Comparison of ENCODE assay signal across 34 mouse cellular contexts in the genomic region with DNA sequence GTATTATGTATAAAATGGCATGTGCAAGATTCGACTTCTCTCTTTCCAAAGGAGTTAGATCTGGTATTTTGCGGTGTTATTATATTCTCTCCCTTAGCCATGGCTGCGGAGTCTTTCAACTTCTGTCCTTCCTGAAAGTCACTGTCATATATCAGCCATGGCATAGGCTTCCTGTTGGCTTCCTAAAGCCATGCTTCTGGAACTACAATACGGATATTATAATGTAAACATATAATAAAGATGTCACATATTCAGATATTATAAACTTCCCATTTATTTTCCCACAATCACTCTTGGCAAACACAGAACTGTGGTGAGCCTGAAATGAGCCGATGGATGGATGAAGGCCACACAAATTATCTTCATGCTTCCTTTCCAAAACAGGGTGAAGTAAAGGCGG.
"Had no signal": no experiment of that assay in that cellular context is flagged by ENCODE, and none has a peak within 500 bp of the region (broad histone marks: within the 10 kb centered on the region; RNA-seq: fewer than 3 reads in every experiment).

No protein-coding gene starts in this region.

- H3K9me3 ChIP-seq: heart, embryonic 10.5 days; heart, embryonic 12.5 days; heart, embryonic 13.5 days; heart, embryonic 15.5 days; hindbrain, embryonic 10.5 days; hindbrain, embryonic 12.5 days; hindbrain, embryonic 13.5 days; hindbrain, embryonic 15.5 days; intestine, embryonic 15.5 days; kidney, embryonic 15.5 days had no signal

- H3K27ac ChIP-seq: heart, adult 2 months; heart, embryonic 10.5 days; heart, embryonic 13.5 days; heart, embryonic 15.5 days; hindbrain, embryonic 10.5 days; hindbrain, embryonic 12.5 days; hindbrain, embryonic 13.5 days; hindbrain, embryonic 14.5 days; hindbrain, embryonic 15.5 days; hindbrain, postnatal 0 days; intestine, embryonic 15.5 days; kidney, embryonic 15.5 days; layer of hippocampus, adult 2 months; left cerebral cortex, adult 2 months had no signal

- H3K4me2 ChIP-seq: heart, embryonic 11.5 days; heart, embryonic 12.5 days; heart, embryonic 13.5 days; heart, embryonic 15.5 days; hindbrain, embryonic 12.5 days; hindbrain, embryonic 13.5 days; hindbrain, embryonic 14.5 days; hindbrain, embryonic 15.5 days; intestine, embryonic 15.5 days; kidney, embryonic 15.5 days had no signal

- H3K36me3 ChIP-seq: heart, embryonic 10.5 days; heart, embryonic 12.5 days; heart, embryonic 13.5 days; heart, embryonic 15.5 days; hindbrain, embryonic 10.5 days; hindbrain, embryonic 12.5 days; hindbrain, embryonic 13.5 days; hindbrain, embryonic 15.5 days; intestine, embryonic 15.5 days; kidney, embryonic 15.5 days had no signal

- H3K4me3 ChIP-seq: heart, adult 2 months; heart, embryonic 10.5 days; heart, embryonic 12.5 days; heart, embryonic 13.5 days; heart, embryonic 15.5 days; hindbrain, embryonic 10.5 days; hindbrain, embryonic 12.5 days; hindbrain, embryonic 13.5 days; hindbrain, embryonic 15.5 days; intestine, embryonic 15.5 days; kidney, embryonic 15.5 days; layer of hippocampus, adult 2 months; left cerebral cortex, adult 2 months had no signal

- DNase-seq: heart, adult 2 months; heart, postnatal 10 days; heart, postnatal 14 days; heart, postnatal 36 days; heart, postnatal 4 days; kidney, adult 11 months; kidney, adult 18-20 months; kidney, adult 8-10 months; kidney, postnatal 10 days; kidney, postnatal 14 days; kidney, postnatal 25 days; kidney, postnatal 36 days; kidney, postnatal 4 days; layer of hippocampus, adult 9-11 months; layer of hippocampus, postnatal 36 days had no signal

- H3K4me1 ChIP-seq: heart, embryonic 10.5 days; heart, embryonic 12.5 days; heart, embryonic 13.5 days; heart, embryonic 15.5 days; hindbrain, embryonic 10.5 days; hindbrain, embryonic 12.5 days; hindbrain, embryonic 13.5 days; hindbrain, embryonic 15.5 days; intestine, embryonic 15.5 days; kidney, embryonic 15.5 days had no signal

- H3K9ac ChIP-seq: heart, embryonic 12.5 days; heart, embryonic 13.5 days; heart, embryonic 15.5 days; hindbrain, embryonic 12.5 days; hindbrain, embryonic 13.5 days; hindbrain, embryonic 14.5 days; hindbrain, embryonic 15.5 days; intestine, embryonic 15.5 days; kidney, embryonic 15.5 days had no signal

- H3K27me3 ChIP-seq: heart, embryonic 12.5 days; heart, embryonic 13.5 days; heart, embryonic 15.5 days; hindbrain, embryonic 12.5 days; hindbrain, embryonic 13.5 days; hindbrain, embryonic 15.5 days; intestine, embryonic 15.5 days; kidney, embryonic 15.5 days had no signal

- ATAC-seq: hindbrain, embryonic 16.5 days; hindbrain, postnatal 0 days; inflammation-experienced regulatory T-cells, adult 6 months; intestine, embryonic 15.5 days; intestine, embryonic 16.5 days; intestine, postnatal 0 days had no signal
